Mouse (Mus musculus) heart, embryonic 10.5 days (tissue): ENCODE measurements at regions not wholly inside any gene's neighbourhood (a gene's known extent, or its start where the extent isn't known, plus 50 kb on each side); places are given as distances from the start of the nearest gene placed in this dataset.
A peak's percentile ranks its signal among the peaks of the same experiment; 100 is the strongest.

ENCODE experiments used
- DNase-seq: peaks from one replicate; pipeline ENCODE4 v3.0.0-alpha.2; 2017; ENCODE audit warnings: low spot score
- H3K27ac ChIP-seq: fragments of 300-500 bp; sonication (generic); 2 replicates; pipeline ENCODE4 v1.5.1; 2016; ENCODE audit warnings: mild to moderate bottlenecking
- H3K27me3 ChIP-seq: fragments of 300-500 bp; sonication (generic); 2 replicates; pipeline ENCODE4 v1.6.1; 2016; ENCODE audit warnings: mild to moderate bottlenecking; ENCODE audit not compliant: poor library complexity, insufficient read depth, severe bottlenecking
- H3K36me3 ChIP-seq: fragments of 300-500 bp; sonication (generic); 2 replicates; pipeline ENCODE4 v1.6.1; 2016; ENCODE audit warnings: mild to moderate bottlenecking, moderate library complexity
- H3K4me1 ChIP-seq: fragments of 300-500 bp; sonication (generic); 2 replicates; pipeline ENCODE4 v1.6.1; 2016; ENCODE audit warnings: mild to moderate bottlenecking
- H3K4me3 ChIP-seq: fragments of 300-500 bp; sonication (generic); 2 replicates; pipeline ENCODE4 v1.5.1; 2016; ENCODE audit warnings: mild to moderate bottlenecking, moderate library complexity
- H3K9me3 ChIP-seq: fragments of 300-500 bp; sonication (generic); 2 replicates; pipeline ENCODE4 v1.6.1; 2016; ENCODE audit warnings: mild to moderate bottlenecking, moderate library complexity
- WGBS: fragments of 180-500 bp; shearing (Covaris S2); methylation state at CpG from one replicate; pipeline ENCODE4 v1.1.7; 2016; 5-methylcytosine and 5-hydroxymethylcytosine counted together

- Histone ChIP-seq H3K9me3 (no peaks in the 10 kb centered on the region), H3K4me3 (no peak overlapping the region), H3K27ac (0 out of 2 replicates have a peak overlapping the region, but pooled peaks have one; percentile 4), H3K36me3 (no peaks in the 10 kb centered on the region), H3K27me3 (no peaks in the 10 kb centered on the region), H3K4me1 (peaks cover 23% of the 10 kb centered on the region)
- DNase-seq = no peak
- WGBS = 57% methylated on average over 6 of the region's 6 CpGs
These were observed 88.3 kb upstream of the Irf2bp2 start for GRCm38 (mm10) chr8:126681948-126682651.

GRCm38 (mm10) chr8:126678004-126678751, 84.4 kb upstream of the Irf2bp2 start:
- Histone ChIP-seq H3K36me3 (no peaks in the 10 kb centered on the region), H3K27ac (no peak overlapping the region), H3K4me1 (peaks cover 6% of the 10 kb centered on the region; the same call in 1 of the 2 replicates), H3K27me3 (no peaks in the 10 kb centered on the region), H3K9me3 (no peaks in the 10 kb centered on the region), H3K4me3 (no peak overlapping the region)
- DNase-seq = no peak
- 78% methylated on average over 13 of the region's 13 CpGs for WGBS

GRCm38 (mm10) chr8:126675153-126675552, 81.4 kb upstream of the Irf2bp2 start:
- DNase-seq = no peak
- H3K4me1 ChIP-seq = peaks cover 6% of the 10 kb centered on the region; the same call in 1 of the 2 replicates
- H3K27me3 ChIP-seq = no peaks in the 10 kb centered on the region
- no peaks in the 10 kb centered on the region for H3K36me3 ChIP-seq
- no peaks in the 10 kb centered on the region for H3K9me3 ChIP-seq
- 81% methylated on average over 2 of the region's 2 CpGs for WGBS
- no peak overlapping the region for H3K4me3 ChIP-seq
- no peak overlapping the region for H3K27ac ChIP-seq

- no peak for DNase-seq
- no peaks in the 10 kb centered on the region for H3K9me3 ChIP-seq
- H3K4me3 ChIP-seq = no peak overlapping the region
- H3K4me1 ChIP-seq = peaks cover 25% of the 10 kb centered on the region
- no peak overlapping the region for H3K27ac ChIP-seq
- 61% methylated on average over 9 of the region's 9 CpGs for WGBS
- H3K36me3 ChIP-seq = no peaks in the 10 kb centered on the region
- no peaks in the 10 kb centered on the region for H3K27me3 ChIP-seq
These were observed 79.4 kb upstream of the Irf2bp2 start for GRCm38 (mm10) chr8:126673038-126673740.

- 88% methylated on average over 11 of the region's 11 CpGs for WGBS
- no peak for DNase-seq
- Histone ChIP-seq H3K9me3 (no peaks in the 10 kb centered on the region), H3K27me3 (no peaks in the 10 kb centered on the region), H3K4me1 (peaks cover 35% of the 10 kb centered on the region), H3K36me3 (no peaks in the 10 kb centered on the region), H3K27ac (no peak overlapping the region), H3K4me3 (no peak overlapping the region)
These were observed 77.8 kb upstream of the Irf2bp2 start for GRCm38 (mm10) chr8:126671594-126671993.

- peak overlapping the region; percentile 62 for H3K27ac ChIP-seq
- no peaks in the 10 kb centered on the region for H3K36me3 ChIP-seq
- H3K27me3 ChIP-seq = no peaks in the 10 kb centered on the region
- H3K4me3 ChIP-seq = no peak overlapping the region
- peaks cover 52% of the 10 kb centered on the region for H3K4me1 ChIP-seq
- H3K9me3 ChIP-seq = no peaks in the 10 kb centered on the region
- WGBS = 94% methylated on average over 9 of the region's 9 CpGs
- no peak for DNase-seq
These were observed 76.1 kb upstream of the Irf2bp2 start for GRCm38 (mm10) chr8:126669919-126670318.

GRCm38 (mm10) chr8:126669154-126669553, 75.4 kb upstream of the Irf2bp2 start:
- DNase-seq = no peak
- Histone ChIP-seq H3K4me1 (peaks cover 59% of the 10 kb centered on the region), H3K9me3 (no peaks in the 10 kb centered on the region), H3K4me3 (no peak overlapping the region), H3K36me3 (no peaks in the 10 kb centered on the region), H3K27me3 (no peaks in the 10 kb centered on the region), H3K27ac (peak overlapping the region; percentile 62)
- 41% methylated on average over 6 of the region's 6 CpGs for WGBS

- WGBS = 70% methylated on average over 5 of the region's 5 CpGs
- Histone ChIP-seq H3K4me3 (no peak overlapping the region), H3K27ac (peak overlapping the region; percentile 97), H3K27me3 (no peaks in the 10 kb centered on the region), H3K36me3 (no peaks in the 10 kb centered on the region), H3K9me3 (no peaks in the 10 kb centered on the region), H3K4me1 (peaks cover 62% of the 10 kb centered on the region)
- DNase-seq = no peak
These were observed 74.9 kb upstream of the Irf2bp2 start for GRCm38 (mm10) chr8:126668657-126669025.

GRCm38 (mm10) chr8:126667721-126668656, 74.2 kb upstream of the Irf2bp2 start:
- H3K27ac ChIP-seq = peak overlapping the region; percentile 97
- no peak for DNase-seq
- H3K9me3 ChIP-seq = no peaks in the 10 kb centered on the region
- H3K4me3 ChIP-seq = no peak overlapping the region
- H3K4me1 ChIP-seq = peaks cover 68% of the 10 kb centered on the region
- H3K36me3 ChIP-seq = no peaks in the 10 kb centered on the region
- WGBS = 66% methylated on average over 16 of the region's 16 CpGs
- no peaks in the 10 kb centered on the region for H3K27me3 ChIP-seq

GRCm38 (mm10) chr8:126667086-126667720, 73.4 kb upstream of the Irf2bp2 start:
- Histone ChIP-seq H3K36me3 (no peaks in the 10 kb centered on the region), H3K4me1 (peaks cover 76% of the 10 kb centered on the region), H3K27ac (peak overlapping the region; percentile 97), H3K4me3 (peak overlapping the region; percentile 41), H3K27me3 (no peaks in the 10 kb centered on the region), H3K9me3 (no peaks in the 10 kb centered on the region)
- WGBS = 68% methylated on average over 12 of the region's 12 CpGs
- DNase-seq = no peak

GRCm38 (mm10) chr8:126666327-126667085, 72.7 kb upstream of the Irf2bp2 start:
- WGBS = 3% methylated on average over 15 of the region's 15 CpGs
- no peaks in the 10 kb centered on the region for H3K27me3 ChIP-seq
- DNase-seq = peak; percentile 98
- no peaks in the 10 kb centered on the region for H3K9me3 ChIP-seq
- peak overlapping the region; percentile 41 for H3K4me3 ChIP-seq
- H3K36me3 ChIP-seq = no peaks in the 10 kb centered on the region
- peaks cover 83% of the 10 kb centered on the region for H3K4me1 ChIP-seq
- H3K27ac ChIP-seq = peak overlapping the region; percentile 97
